Mouse (Mus musculus) hindbrain, embryonic 11.5 days (tissue): Measurements from ENCODE around the gene Mvb12b. TPM values are rescaled to one million over a fixed set of nuclear protein-coding genes. Genes with fewer than 3 reads are reported as not detected.
"Not testable (repeated sequence)": the region's sequence is repeated elsewhere in the genome, so short reads cannot be mapped to it uniquely, and the experiment has no call there.

Experiments
- ATAC-seq: fragments of 200-750 bp; cut with Nextera tagmentation; 2 replicates; pipeline ENCODE4 v1.8.0; 2017; ENCODE audit warnings: mild to moderate bottlenecking, moderate TSS enrichment, moderate library complexity; ENCODE audit not compliant: low FRiP score
- DNase-seq: peaks from one replicate; pipeline ENCODE4 v3.0.0-alpha.2; 2015; ENCODE audit warnings: low spot score
- H3K27ac ChIP-seq: fragments of 300-500 bp; sonication (generic); 2 replicates; pipeline ENCODE4 v1.5.1; 2014; ENCODE audit warnings: mild to moderate bottlenecking, low read depth, low read length
- H3K27me3 ChIP-seq: fragments of 300-500 bp; sonication (generic); 2 replicates; pipeline ENCODE4 v1.6.1; 2014; ENCODE audit warnings: mild to moderate bottlenecking, low read length, moderate library complexity, mixed read lengths; ENCODE audit not compliant: control insufficient read depth, insufficient read depth
- H3K36me3 ChIP-seq: fragments of 300-500 bp; sonication (generic); 2 replicates; pipeline ENCODE4 v1.6.1; 2014; ENCODE audit warnings: mild to moderate bottlenecking, low read length, moderate library complexity, mixed read lengths; ENCODE audit not compliant: control insufficient read depth, insufficient read depth
- H3K4me1 ChIP-seq: fragments of 300-500 bp; sonication (generic); replicated peaks from 2 replicates; pipeline ENCODE4 v1.6.1; 2014; ENCODE audit warnings: low read length, mixed read lengths; ENCODE audit not compliant: control insufficient read depth, insufficient read depth
- H3K4me2 ChIP-seq: fragments of 300-500 bp; sonication (generic); replicated peaks from 2 replicates; pipeline ENCODE4 v1.6.1; 2014; ENCODE audit warnings: mild to moderate bottlenecking, low read depth, low read length
- H3K4me3 ChIP-seq: fragments of 300-500 bp; sonication (generic); 2 replicates; pipeline ENCODE4 v1.5.1; 2014; ENCODE audit warnings: low read depth, low read length
- H3K9ac ChIP-seq: fragments of 300-500 bp; sonication (generic); 2 replicates; pipeline ENCODE4 v1.6.1; 2014; ENCODE audit warnings: low read depth, low read length
- H3K9me3 ChIP-seq: fragments of 300-500 bp; sonication (generic); 2 replicates; pipeline ENCODE4 v1.6.1; 2016; ENCODE audit warnings: low read length; ENCODE audit not compliant: control insufficient read depth
- WGBS: fragments of 180-500 bp; shearing (Covaris S2); extraction: QIAGEN DNeasy Blood & Tissue Kit; methylation state at CpG from one replicate; pipeline ENCODE4 v1.1.7; 2014; 5-methylcytosine and 5-hydroxymethylcytosine counted together
- polyA plus RNA-seq: library from polyadenylated mRNA; unstranded; fragments of >200 nt; fragmentation: Nextera tagmentation; extraction: Ambion mirVana; gene quantifications from 2 replicates; pipeline ENCODE4 v1.2.1, GENCODE M21; 2014

Mvb12b gene
- polyA plus RNA-seq, 1 experiment from 2014 or later, result 42.4 TPM

GRCm38 (mm10) chr2:33918824-33919223 is 31.1 kb upstream of the Mvb12b start:
- no peak overlapping the region for H3K4me2 ChIP-seq
- 75% methylated on average over 3 of the region's 3 CpGs for whole genome bisulfite sequencing
- ATAC-seq (no peak), DNase-seq (no peak)
- 0 out of 2 replicates have a peak, but pooled peaks cover 3% of the 10 kb centered on the region for H3K4me1 ChIP-seq
- H3K27me3 ChIP-seq, result no peaks in the 10 kb centered on the region
- H3K27ac ChIP-seq, result no peak overlapping the region
- no peaks in the 10 kb centered on the region for H3K36me3 ChIP-seq
- H3K9ac ChIP-seq, result no peak overlapping the region
- H3K9me3 ChIP-seq, result no peaks in the 10 kb centered on the region
- no peak overlapping the region for H3K4me3 ChIP-seq

GRCm38 (mm10) chr2:33918318-33918717 is 30.6 kb upstream of the Mvb12b start:
- Histone ChIP-seq H3K9me3 (no peaks in the 10 kb centered on the region), H3K27ac (no peak overlapping the region), H3K4me2 (no peak overlapping the region), H3K27me3 (no peaks in the 10 kb centered on the region), H3K4me3 (no peak overlapping the region), H3K36me3 (no peaks in the 10 kb centered on the region), H3K9ac (no peak overlapping the region), H3K4me1 (0 out of 2 replicates have a peak, but pooled peaks cover 3% of the 10 kb centered on the region)
- ATAC-seq (no peak), DNase-seq (peak; percentile 62)
- 69% methylated on average over 6 of the region's 6 CpGs for WGBS

GRCm38 (mm10) chr2:33916603-33917002 is 28.9 kb upstream of the Mvb12b start:
- Histone ChIP-seq H3K27me3 (no peaks in the 10 kb centered on the region), H3K9ac (no peak overlapping the region), H3K4me1 (0 out of 2 replicates have a peak, but pooled peaks cover 3% of the 10 kb centered on the region), H3K36me3 (no peaks in the 10 kb centered on the region), H3K9me3 (no peaks in the 10 kb centered on the region), H3K27ac (peak overlapping the region; percentile 42; the same call in 1 of the 2 replicates), H3K4me3 (no peak overlapping the region), H3K4me2 (no peak overlapping the region)
- no peak for ATAC-seq
- 40% methylated on average over 11 of the region's 11 CpGs for WGBS
- DNase-seq, result peak; percentile 36

- DNase-seq (no peak), ATAC-seq (no peak)
- 78% methylated on average over 8 of the region's 8 CpGs for WGBS
- no peaks in the 10 kb centered on the region for H3K27me3 ChIP-seq
- H3K9me3 ChIP-seq, result no peaks in the 10 kb centered on the region
- H3K4me2 ChIP-seq, result no peak overlapping the region
- H3K9ac ChIP-seq, result no peak overlapping the region
- H3K4me3 ChIP-seq, result no peak overlapping the region
- no peaks in the 10 kb centered on the region for H3K36me3 ChIP-seq
- 0 out of 2 replicates have a peak, but pooled peaks cover under 1% of the 10 kb centered on the region for H3K4me1 ChIP-seq
- no peak overlapping the region for H3K27ac ChIP-seq
These were observed 27.3 kb upstream of the Mvb12b start for GRCm38 (mm10) chr2:33914998-33915397.

DNA sequence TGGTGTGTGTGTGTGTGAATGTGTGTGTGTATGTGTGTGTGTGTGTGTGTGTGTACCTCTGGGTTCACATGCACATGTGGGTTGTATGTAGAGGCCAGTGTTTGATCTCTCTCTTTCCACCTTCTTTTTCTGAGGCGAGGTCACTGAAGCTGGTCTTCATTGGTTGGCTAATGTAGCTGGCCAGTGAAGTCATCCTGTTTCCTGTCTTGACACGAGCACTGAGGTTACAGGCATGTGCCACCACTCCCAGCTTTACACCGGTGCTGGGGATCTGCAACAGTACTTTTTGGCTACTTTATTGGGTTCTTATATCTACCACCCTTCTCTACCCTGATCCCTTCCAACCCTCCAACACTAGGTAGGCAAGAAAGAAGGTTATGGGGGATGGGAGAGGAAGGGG is 26.6 kb upstream of the Mvb12b start:
- Histone ChIP-seq H3K27ac (no peak overlapping the region), H3K27me3 (no peaks in the 10 kb centered on the region), H3K9me3 (no peaks in the 10 kb centered on the region), H3K36me3 (no peaks in the 10 kb centered on the region), H3K9ac (no peak overlapping the region), H3K4me1 (no peaks in the 10 kb centered on the region), H3K4me2 (no peak overlapping the region), H3K4me3 (no peak overlapping the region)
- no peak for ATAC-seq
- WGBS, result 66% methylated on average over 3 of the region's 3 CpGs
- DNase-seq, result no peak

- not testable (repeated sequence) for DNase-seq, H3K4me1 ChIP-seq, H3K4me2 ChIP-seq, H3K9me3 ChIP-seq, H3K27me3 ChIP-seq, H3K27ac ChIP-seq, H3K36me3 ChIP-seq, H3K9ac ChIP-seq, ATAC-seq, H3K4me3 ChIP-seq
- 56% methylated on average over 1 of the region's 1 CpGs for WGBS
These were observed 25.9 kb upstream of the Mvb12b start for GRCm38 (mm10) chr2:33913598-33913997.

DNA sequence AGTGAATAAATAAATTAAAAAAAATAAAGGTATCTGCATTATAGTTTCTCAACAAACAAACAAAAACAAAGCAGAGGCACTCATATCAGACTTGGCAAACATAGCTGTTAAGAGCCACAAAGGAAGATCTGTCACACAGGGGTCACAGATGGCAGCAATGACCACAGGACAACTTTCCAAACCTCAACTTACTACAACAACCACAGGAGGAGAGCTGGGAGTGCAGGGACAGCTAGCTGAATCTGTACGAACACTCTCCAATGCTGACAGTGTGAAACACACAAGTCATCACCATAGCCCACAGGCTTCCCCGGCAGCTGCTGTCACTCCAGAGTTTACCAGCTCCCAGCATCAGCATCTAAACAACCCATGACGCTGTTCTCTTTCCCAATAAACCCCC is 25.0 kb upstream of the Mvb12b start:
- no peak overlapping the region for H3K9ac ChIP-seq
- ATAC-seq (no peak), DNase-seq (no peak)
- no peaks in the 10 kb centered on the region for H3K9me3 ChIP-seq
- no peak overlapping the region for H3K4me2 ChIP-seq
- H3K27ac ChIP-seq, result no peak overlapping the region
- no peaks in the 10 kb centered on the region for H3K4me1 ChIP-seq
- no peaks in the 10 kb centered on the region for H3K36me3 ChIP-seq
- no peak overlapping the region for H3K4me3 ChIP-seq
- WGBS, result 80% methylated on average over 3 of the region's 3 CpGs
- H3K27me3 ChIP-seq, result no peaks in the 10 kb centered on the region

DNA sequence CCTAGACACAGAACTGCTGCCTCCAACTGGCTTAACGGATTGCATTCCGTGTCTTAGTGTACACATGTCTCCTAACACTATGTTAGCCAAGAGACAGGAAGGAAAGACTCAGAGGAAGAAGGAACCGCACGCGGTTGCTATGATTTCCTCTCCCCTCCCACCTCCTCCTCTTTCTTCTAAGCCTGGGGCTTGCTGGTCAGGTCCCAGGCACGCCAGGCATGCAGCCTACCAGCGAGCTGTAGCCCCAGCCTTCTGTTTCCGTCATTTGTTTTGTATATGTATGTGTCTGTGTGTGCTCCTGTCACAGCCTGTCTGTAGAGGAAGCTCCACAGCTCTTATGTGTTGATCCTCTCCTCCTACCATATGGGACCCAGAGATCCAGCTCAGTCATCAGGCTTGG is 20.6 kb upstream of the Mvb12b start:
- H3K4me2 ChIP-seq, result no peak overlapping the region
- H3K4me3 ChIP-seq, result no peak overlapping the region
- H3K27me3 ChIP-seq, result no peaks in the 10 kb centered on the region
- 70% methylated on average over 8 of the region's 8 CpGs for WGBS
- H3K4me1 ChIP-seq, result no peaks in the 10 kb centered on the region
- no peak overlapping the region for H3K9ac ChIP-seq
- no peaks in the 10 kb centered on the region for H3K36me3 ChIP-seq
- DNase-seq, result no peak
- H3K9me3 ChIP-seq, result no peaks in the 10 kb centered on the region
- no peak for ATAC-seq
- H3K27ac ChIP-seq, result 0 out of 2 replicates have a peak overlapping the region, but pooled peaks have one; percentile 27

DNA sequence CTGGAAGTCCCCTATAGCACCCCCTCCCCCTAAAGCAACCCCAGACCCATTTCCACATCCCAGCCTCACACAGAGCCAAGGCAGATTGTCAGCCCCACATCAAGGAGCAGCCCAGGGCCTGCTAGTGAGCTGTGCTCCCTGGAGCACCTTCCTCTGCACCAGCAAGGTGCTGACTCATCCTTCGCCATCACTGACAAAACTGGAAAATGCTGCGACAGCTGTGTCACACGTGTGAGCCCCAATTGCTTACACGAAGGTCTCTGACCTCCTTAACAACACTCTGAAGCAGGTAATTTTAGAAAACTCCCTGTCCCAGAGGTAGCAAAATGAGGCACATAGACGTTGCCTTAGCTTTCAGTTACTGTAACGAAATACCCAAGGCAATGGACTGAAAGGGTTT is 19.4 kb upstream of the Mvb12b start:
- Histone ChIP-seq H3K27ac (no peak overlapping the region), H3K36me3 (no peaks in the 10 kb centered on the region), H3K4me2 (no peak overlapping the region), H3K4me3 (no peak overlapping the region), H3K4me1 (no peaks in the 10 kb centered on the region), H3K9ac (no peak overlapping the region), H3K9me3 (no peaks in the 10 kb centered on the region), H3K27me3 (no peaks in the 10 kb centered on the region)
- WGBS, result 89% methylated on average over 6 of the region's 6 CpGs
- DNase-seq, result no peak
- ATAC-seq, result no peak
